In genomic region chr17:70878237-70878636, GRCm38 (mm10) we compare ENCODE assay signal across 10 mouse cellular contexts.
"Had no signal": no experiment of that assay in that cellular context is flagged by ENCODE, and none has a peak within 500 bp of the region (broad histone marks: within the 10 kb centered on the region; RNA-seq: fewer than 3 reads in every experiment).

No protein-coding gene starts in this region.

- DNase-seq: kidney, adult 9 months; kidney, postnatal 14 days; kidney, postnatal 4 days; liver, embryonic 13.5 days; lung, embryonic 14.5 days; thymus, adult 18-20 months; thymus, postnatal 36 days had no signal

- H3K4me3 ChIP-seq: liver, embryonic 13.5 days; midbrain, embryonic 12.5 days; midbrain, embryonic 15.5 days had no signal

- H3K27ac ChIP-seq: liver, embryonic 13.5 days; macrophage; midbrain, embryonic 12.5 days; midbrain, embryonic 15.5 days had no signal

- H3K36me3 ChIP-seq: liver, embryonic 13.5 days; midbrain, embryonic 12.5 days; midbrain, embryonic 15.5 days had no signal

- H3K4me1 ChIP-seq: liver, embryonic 13.5 days had no signal

- H3K27me3 ChIP-seq: liver, embryonic 13.5 days; midbrain, embryonic 15.5 days had no signal
